Mouse (Mus musculus): ENCODE data around the gene Grid1. TPM values are rescaled to one million over a fixed set of nuclear protein-coding genes. Genes with fewer than 3 reads are reported as not detected.

Gene Grid1
- polyA plus RNA-seq, 1 experiment, result not detected

GRCm38 (mm10) chr14:35123260-35123875 is 303.5 kb downstream of the Grid1 start:
- H3K27me3 ChIP-seq (ENCODE audit: control insufficient read depth, insufficient read depth, low read length), result no peaks in the 10 kb centered on the region
- no peak overlapping the region for H3K27ac ChIP-seq (ENCODE audit: insufficient read depth, low read depth, low read length)
- no peak overlapping the region for H3K4me3 ChIP-seq (ENCODE audit: low read depth, low read length)
- WGBS, result 79% methylated on average over 5 of the region's 5 CpGs
- H3K4me1 ChIP-seq (ENCODE audit: control insufficient read depth, insufficient read depth, insufficient read length, low read length), result no peaks in the 10 kb centered on the region
- H3K36me3 ChIP-seq (ENCODE audit: control insufficient read depth, insufficient read depth, low read length), result no peaks in the 10 kb centered on the region
- TF ChIP-seq POLR2A (IDR thresholded peaks at IDR 0.05; ENCODE audit: low read depth, low read length) (no peak), CTCF (IDR thresholded peaks at IDR 0.05; ENCODE audit: extremely low read depth, insufficient read length, insufficient replicate concordance, low read depth, low read length) (no peak)

GRCm38 (mm10) chr14:35127616-35128015 is 307.7 kb downstream of the Grid1 start:
- H3K36me3 ChIP-seq (ENCODE audit: control insufficient read depth, insufficient read depth, low read length), result no peaks in the 10 kb centered on the region
- no peak for TF ChIP-seq CTCF (IDR thresholded peaks at IDR 0.05; ENCODE audit: extremely low read depth, insufficient read length, insufficient replicate concordance, low read depth, low read length)
- no peak for TF ChIP-seq POLR2A (IDR thresholded peaks at IDR 0.05; ENCODE audit: low read depth, low read length)
- no peaks in the 10 kb centered on the region for H3K4me1 ChIP-seq (ENCODE audit: control insufficient read depth, insufficient read depth, insufficient read length, low read length)
- H3K27ac ChIP-seq (ENCODE audit: insufficient read depth, low read depth, low read length), result no peak overlapping the region
- no peak overlapping the region for H3K4me3 ChIP-seq (ENCODE audit: low read depth, low read length)
- WGBS, result 74% methylated on average over 8 of the region's 8 CpGs
- no peaks in the 10 kb centered on the region for H3K27me3 ChIP-seq (ENCODE audit: control insufficient read depth, insufficient read depth, low read length)

GRCm38 (mm10) chr14:35135056-35135455 is 315.1 kb downstream of the Grid1 start:
- Histone ChIP-seq H3K27me3 (ENCODE audit: control insufficient read depth, insufficient read depth, low read length) (no peaks in the 10 kb centered on the region), H3K27ac (ENCODE audit: insufficient read depth, low read depth, low read length) (no peak overlapping the region), H3K36me3 (ENCODE audit: control insufficient read depth, insufficient read depth, low read length) (no peaks in the 10 kb centered on the region), H3K4me1 (ENCODE audit: control insufficient read depth, insufficient read depth, insufficient read length, low read length) (no peaks in the 10 kb centered on the region), H3K4me3 (ENCODE audit: low read depth, low read length) (no peak overlapping the region)
- WGBS, result 77% methylated on average over 2 of the region's 2 CpGs
- TF ChIP-seq POLR2A (IDR thresholded peaks at IDR 0.05; ENCODE audit: low read depth, low read length) (no peak), CTCF (IDR thresholded peaks at IDR 0.05; ENCODE audit: extremely low read depth, insufficient read length, insufficient replicate concordance, low read depth, low read length) (no peak)

GRCm38 (mm10) chr14:35138069-35138468 is 318.2 kb downstream of the Grid1 start:
- WGBS, result 67% methylated on average over 7 of the region's 7 CpGs
- no peaks in the 10 kb centered on the region for H3K4me1 ChIP-seq (ENCODE audit: control insufficient read depth, insufficient read depth, insufficient read length, low read length)
- no peaks in the 10 kb centered on the region for H3K36me3 ChIP-seq (ENCODE audit: control insufficient read depth, insufficient read depth, low read length)
- H3K4me3 ChIP-seq (ENCODE audit: low read depth, low read length), result no peak overlapping the region
- H3K27me3 ChIP-seq (ENCODE audit: control insufficient read depth, insufficient read depth, low read length), result no peaks in the 10 kb centered on the region
- TF ChIP-seq CTCF (IDR thresholded peaks at IDR 0.05; ENCODE audit: extremely low read depth, insufficient read length, insufficient replicate concordance, low read depth, low read length) (no peak), POLR2A (IDR thresholded peaks at IDR 0.05; ENCODE audit: low read depth, low read length) (no peak)
- no peak overlapping the region for H3K27ac ChIP-seq (ENCODE audit: insufficient read depth, low read depth, low read length)

GRCm38 (mm10) chr14:35139824-35140223 is 319.9 kb downstream of the Grid1 start:
- TF ChIP-seq POLR2A (IDR thresholded peaks at IDR 0.05; ENCODE audit: low read depth, low read length), result no peak
- TF ChIP-seq CTCF (IDR thresholded peaks at IDR 0.05; ENCODE audit: extremely low read depth, insufficient read length, insufficient replicate concordance, low read depth, low read length), result no peak

GRCm38 (mm10) chr14:35152450-35152849 is 332.5 kb downstream of the Grid1 start:
- WGBS, result 81% methylated on average over 3 of the region's 3 CpGs

More at GRCm38 (mm10) chr14:35139824-35140223, 319.9 kb downstream of the Grid1 start:
- Histone ChIP-seq H3K27me3 (ENCODE audit: control insufficient read depth, insufficient read depth, low read length) (no peaks in the 10 kb centered on the region), H3K27ac (ENCODE audit: insufficient read depth, low read depth, low read length) (no peak overlapping the region), H3K4me3 (ENCODE audit: low read depth, low read length) (no peak overlapping the region), H3K36me3 (ENCODE audit: control insufficient read depth, insufficient read depth, low read length) (no peaks in the 10 kb centered on the region), H3K4me1 (ENCODE audit: control insufficient read depth, insufficient read depth, insufficient read length, low read length) (no peaks in the 10 kb centered on the region)
- 68% methylated on average over 7 of the region's 7 CpGs for WGBS

GRCm38 (mm10) chr14:35153701-35154277 is 333.9 kb downstream of the Grid1 start:
- no peaks in the 10 kb centered on the region for H3K4me1 ChIP-seq (ENCODE audit: control insufficient read depth, insufficient read depth, insufficient read length, low read length)
- 52% methylated on average over 3 of the region's 3 CpGs for WGBS
- no peak overlapping the region for H3K27ac ChIP-seq (ENCODE audit: insufficient read depth, low read depth, low read length)
- no peak overlapping the region for H3K4me3 ChIP-seq (ENCODE audit: low read depth, low read length)
- H3K36me3 ChIP-seq (ENCODE audit: control insufficient read depth, insufficient read depth, low read length), result no peaks in the 10 kb centered on the region
- TF ChIP-seq POLR2A (IDR thresholded peaks at IDR 0.05; ENCODE audit: low read depth, low read length) (no peak), CTCF (IDR thresholded peaks at IDR 0.05; ENCODE audit: extremely low read depth, insufficient read length, insufficient replicate concordance, low read depth, low read length) (no peak)
- H3K27me3 ChIP-seq (ENCODE audit: control insufficient read depth, insufficient read depth, low read length), result no peaks in the 10 kb centered on the region

More at GRCm38 (mm10) chr14:35152450-35152849, 332.5 kb downstream of the Grid1 start:
- Histone ChIP-seq H3K36me3 (ENCODE audit: control insufficient read depth, insufficient read depth, low read length) (no peaks in the 10 kb centered on the region), H3K27me3 (ENCODE audit: control insufficient read depth, insufficient read depth, low read length) (no peaks in the 10 kb centered on the region), H3K4me1 (ENCODE audit: control insufficient read depth, insufficient read depth, insufficient read length, low read length) (no peaks in the 10 kb centered on the region), H3K27ac (ENCODE audit: insufficient read depth, low read depth, low read length) (no peak overlapping the region), H3K4me3 (ENCODE audit: low read depth, low read length) (no peak overlapping the region)
- no peak for TF ChIP-seq POLR2A (IDR thresholded peaks at IDR 0.05; ENCODE audit: low read depth, low read length)
- TF ChIP-seq CTCF (IDR thresholded peaks at IDR 0.05; ENCODE audit: extremely low read depth, insufficient read length, insufficient replicate concordance, low read depth, low read length), result no peak
